Mouse (Mus musculus) liver, adult 2 months (tissue): ENCODE measurements at regions not wholly inside any gene's neighbourhood (a gene's known extent, or its start where the extent isn't known, plus 50 kb on each side); places are given as distances from the start of the nearest gene placed in this dataset.

Experiments used
- DNase-seq: peaks from one replicate; pipeline ENCODE4 v3.0.0-alpha.2; 2011; ENCODE audit warnings: low read depth, low spot score; ENCODE audit errors: extremely low read depth
- H3K27ac ChIP-seq: fragments of 200-500 bp; replicated peaks from 2 replicates; pipeline ENCODE4 v1.5.1; 2012; ENCODE audit warnings: low read depth, mild to moderate bottlenecking, control low read depth, inconsistent platforms, low read length; ENCODE audit not compliant: insufficient read depth
- H3K27me3 ChIP-seq: fragments of 200-500 bp; 2 replicates; pipeline ENCODE4 v1.6.1; 2012; ENCODE audit warnings: mild to moderate bottlenecking, moderate library complexity, low read length, inconsistent platforms; ENCODE audit not compliant: control insufficient read depth, insufficient read depth
- H3K36me3 ChIP-seq: fragments of 200-500 bp; 2 replicates; pipeline ENCODE4 v1.6.1; 2012; ENCODE audit warnings: low read length, inconsistent platforms; ENCODE audit not compliant: control insufficient read depth, insufficient read depth
- H3K4me1 ChIP-seq: fragments of 200-500 bp; 2 replicates; pipeline ENCODE4 v1.6.1; 2011; ENCODE audit warnings: low read length; ENCODE audit not compliant: control insufficient read depth, insufficient read depth
- H3K4me3 ChIP-seq: fragments of 200-500 bp; 2 replicates; pipeline ENCODE4 v1.5.1; 2011; ENCODE audit warnings: low read depth, mild to moderate bottlenecking, control low read depth, low read length, moderate library complexity; ENCODE audit not compliant: insufficient read depth
- H3K79me2 ChIP-seq: fragments of 200-500 bp; 2 replicates; pipeline ENCODE4 v1.6.1; 2012; ENCODE audit warnings: inconsistent platforms, mild to moderate bottlenecking, low read length, moderate library complexity; ENCODE audit not compliant: control insufficient read depth, insufficient read depth
- H3K9ac ChIP-seq: fragments of 200-500 bp; 2 replicates; pipeline ENCODE4 v1.6.1; 2012; ENCODE audit warnings: low read depth, mild to moderate bottlenecking, control low read depth, inconsistent platforms, low read length
- CTCF ChIP-seq: fragments of 200-500 bp; IDR thresholded peaks from 2 replicates; pipeline ENCODE4 v1.5.1; 2011; ENCODE audit warnings: low read depth, low read length, control low read depth
- POLR2A ChIP-seq: fragments of 200-500 bp; IDR thresholded peaks from 2 replicates; pipeline ENCODE4 v1.6.1; 2011; ENCODE audit warnings: low read length, control low read depth; ENCODE audit not compliant: insufficient read depth; ENCODE audit errors: extremely low read depth
- WGBS: fragments of 180-500 bp; shearing (Covaris S2); methylation state at CpG from one replicate; pipeline ENCODE4 v1.1.7; 2018; 5-methylcytosine and 5-hydroxymethylcytosine counted together

GRCm38 (mm10) chr11:43313996-43314395, 112.1 kb downstream of the Pttg1 start:
- 88% methylated on average over 4 of the region's 4 CpGs for WGBS
- H3K79me2 ChIP-seq, result no peaks in the 10 kb centered on the region
- TF ChIP-seq CTCF (no peak), POLR2A (no peak)

More at GRCm38 (mm10) chr11:43313996-43314395, 112.1 kb downstream of the Pttg1 start:
- H3K4me1 ChIP-seq, result no peaks in the 10 kb centered on the region
- no peaks in the 10 kb centered on the region for H3K27me3 ChIP-seq
- no peak overlapping the region for H3K27ac ChIP-seq
- H3K9ac ChIP-seq, result no peak overlapping the region
- no peaks in the 10 kb centered on the region for H3K36me3 ChIP-seq
- no peak overlapping the region for H3K4me3 ChIP-seq
- DNase-seq, result no peak
